In the genomic region with DNA sequence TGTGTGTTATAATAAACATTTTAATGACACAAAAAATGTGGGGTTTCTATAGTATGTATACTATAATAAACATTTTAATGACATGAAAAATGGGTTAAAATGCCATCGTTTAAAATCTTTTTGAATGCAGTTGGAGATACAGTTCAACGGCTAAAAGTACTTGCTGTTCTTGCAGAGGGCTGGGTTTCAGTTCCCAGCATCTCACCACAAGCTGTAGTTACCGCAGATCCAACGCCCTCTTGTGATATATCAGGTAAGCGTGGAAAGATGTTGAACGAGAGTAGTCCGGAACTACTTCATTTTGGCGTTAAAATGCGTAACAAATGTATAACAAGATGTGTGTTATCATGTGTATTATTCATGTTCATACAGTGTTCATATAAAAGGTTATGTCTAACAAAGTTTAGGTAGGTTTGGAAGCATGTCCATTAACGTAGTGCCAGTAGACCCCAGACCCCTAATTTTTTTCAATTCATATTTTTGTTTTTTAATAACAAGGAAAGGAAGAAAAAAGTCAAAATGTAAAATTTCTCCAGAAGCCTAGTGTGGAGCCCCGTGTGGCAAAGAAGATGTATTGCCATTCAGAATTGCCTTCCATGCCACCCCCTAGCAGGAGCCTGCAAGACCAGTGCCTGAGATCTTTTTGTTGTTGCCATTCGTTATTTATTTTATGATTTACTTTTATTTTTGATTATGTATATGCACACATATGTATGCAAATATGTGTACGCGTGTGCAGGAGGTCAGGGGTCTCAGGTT, we compare ENCODE assay signal across 8 mouse cellular contexts. TPM values are rescaled to one million over a fixed set of nuclear protein-coding genes. Genes with fewer than 3 reads are reported as not detected.
DNase-seq lines count a peak whose midpoint lies in the region; ATAC-seq and TF ChIP-seq lines count a peak whose summit lies in the region.

No protein-coding gene starts in this region.

- no peak for ATAC-seq in intestine, postnatal 0 days

- TF ChIP-seq CTCF in intestine, postnatal 0 days (IDR thresholded peaks at IDR 0.05; ENCODE audit: low read depth), result peak; percentile 36

- peak; percentile 33 to 35 for DNase-seq in spleen, postnatal 36 days (ENCODE audit: low spot score in 2 of 2)
- no peak for DNase-seq in spleen, adult 12 weeks (ENCODE audit: low spot score)
- DNase-seq in embryo, embryonic 9.5 days (ENCODE audit: extremely low spot score), result peak; percentile 6
- DNase-seq in retina, adult 2 months (ENCODE audit: low read depth, low spot score), result peak; percentile 4
- DNase-seq in frontal cortex, adult 2 months (ENCODE audit: extremely low spot score in 1 of 2, low spot score in 1 of 2), result no peak
- DNase-seq in gastrocnemius, adult 18-20 months (ENCODE audit: low spot score), result no peak
- DNase-seq in layer of hippocampus, postnatal 36 days, result no peak

- peaks cover 14% of the 10 kb centered on the region for H3K36me3 ChIP-seq in intestine, postnatal 0 days (ENCODE audit: control insufficient read depth, insufficient read depth)

- WGBS in intestine, postnatal 0 days, result 44% methylated on average over 14 of the region's 14 CpGs

- 0 out of 2 replicates have a peak, but pooled peaks cover 4% of the 10 kb centered on the region for H3K4me1 ChIP-seq in intestine, postnatal 0 days (replicated peaks; ENCODE audit: control insufficient read depth, insufficient read depth, low read length)

- peak overlapping the region; percentile 79 for H3K4me3 ChIP-seq in intestine, postnatal 0 days (ENCODE audit: low read depth, low read length)

- no peak overlapping the region for H3K9ac ChIP-seq in intestine, postnatal 0 days (ENCODE audit: low read depth, low read length)

- H3K27ac ChIP-seq in intestine, postnatal 0 days (ENCODE audit: low read depth, low read length), result no peak overlapping the region

- no peaks in the 10 kb centered on the region for H3K27me3 ChIP-seq in intestine, postnatal 0 days (replicated peaks; ENCODE audit: control insufficient read depth, insufficient read depth, low read length)

- H3K4me2 ChIP-seq in intestine, postnatal 0 days (replicated peaks; ENCODE audit: low read depth), result peak overlapping the region; percentile 81

- no peaks in the 10 kb centered on the region for H3K9me3 ChIP-seq in intestine, postnatal 0 days (ENCODE audit: control insufficient read depth)

RNA-seq across cellular contexts. Expression of a gene that starts 0.7 kb away (rescaled TPM):
- polyA plus RNA-seq in intestine, postnatal 0 days (2015; fragmentation: Nextera tagmentation; extraction: Ambion mirVana), result 7.7 and 9.1 TPM in 2 replicates
- polyA plus RNA-seq in frontal cortex, adult 2 months (2012; rRNA removed), result 29.6 and 29.9 TPM in 2 replicates
- 1 to 10 TPM; 9.2 to 9.7 TPM for total RNA-seq in gastrocnemius, adult 18-20 months (2021)
- total RNA-seq in layer of hippocampus, postnatal 36 days (2021), result 10 to 100 TPM; 29.4 to 33.1 TPM

RNA-seq across cellular contexts. Expression of a gene that starts 38.4 kb away (rescaled TPM):
- polyA plus RNA-seq in intestine, postnatal 0 days (2015; fragmentation: Nextera tagmentation; extraction: Ambion mirVana), result 3.1 and 3.8 TPM in 2 replicates
- polyA plus RNA-seq in frontal cortex, adult 2 months (2012; rRNA removed), result 22.9 and 23.1 TPM in 2 replicates
- total RNA-seq in gastrocnemius, adult 18-20 months (2021), result 10 to 100 TPM; 17.4 to 20.7 TPM
- total RNA-seq in layer of hippocampus, postnatal 36 days (2021), result 10 to 100 TPM; 33.0 to 35.1 TPM

Comparison
In these comparisons a context has a peak if more than half of its experiments do, and no peak if none do; other contexts are left out.
1. DNase-seq: peak in spleen, postnatal 36 days (2 of 2), embryo, embryonic 9.5 days (single experiment) and retina, adult 2 months (single experiment); none in spleen, adult 12 weeks (single experiment), frontal cortex, adult 2 months (0 of 2), gastrocnemius, adult 18-20 months (single experiment) and layer of hippocampus, postnatal 36 days (0 of 2).